Mouse (Mus musculus): Measurements from ENCODE around the gene Dhh. TPM values are rescaled to one million over a fixed set of nuclear protein-coding genes. Genes with fewer than 3 reads are reported as not detected.

The Dhh gene
- 2.0 and 2.5 TPM in 2 replicates for polyA plus RNA-seq (2015; fragmentation: Nextera tagmentation; extraction: Ambion mirVana)

DNA sequence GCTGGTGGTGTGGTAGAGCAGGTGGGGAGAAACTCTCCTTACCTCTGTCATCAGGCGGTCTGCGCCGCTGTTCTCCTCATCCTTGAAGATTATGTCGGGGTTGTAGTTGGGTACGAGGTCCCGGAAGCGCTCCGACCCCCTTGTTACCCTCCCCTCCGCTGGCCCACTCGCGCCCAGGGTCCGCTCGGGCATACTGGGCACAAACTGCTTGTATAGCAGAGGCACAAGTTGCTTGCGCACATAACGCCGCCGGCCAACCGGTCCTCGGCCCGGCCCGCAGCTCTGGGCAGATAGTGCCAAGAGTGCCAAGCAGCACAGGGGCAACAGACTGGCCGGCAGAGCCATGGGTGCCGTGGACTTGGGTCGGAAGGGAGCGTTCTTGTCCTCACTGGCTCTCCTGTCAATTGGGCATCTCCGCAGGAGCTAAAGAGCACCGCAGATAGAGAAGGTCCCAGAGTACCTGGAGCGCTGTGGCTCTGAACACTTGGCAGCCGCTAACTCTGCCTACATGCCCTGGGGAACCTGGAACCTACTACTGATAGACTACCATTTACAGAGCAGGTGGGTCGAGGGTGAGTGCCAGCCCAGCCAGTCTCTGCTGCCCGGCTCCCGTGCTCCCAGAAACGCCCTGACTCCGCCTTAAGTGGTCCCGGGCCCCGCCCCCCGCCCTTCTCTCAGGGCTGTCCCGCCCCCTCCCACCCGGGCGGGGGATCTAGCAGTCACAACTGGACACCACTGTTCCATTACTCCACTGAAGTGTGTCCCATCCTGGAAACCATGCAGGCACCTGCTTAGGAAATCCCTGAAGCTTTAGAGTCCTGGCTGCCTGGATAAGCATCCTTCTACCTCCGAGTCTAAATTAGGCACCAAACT lies at the start of gene Dhh:
TSS of gene Dhh (minus strand) at position 613 of the 873 bp plus-strand sequence.
- Histone ChIP-seq H3K4me3 (ENCODE audit: low read length) (peak within 1 kb of the TSS; percentile 41), H3K4me2 (ENCODE audit: low read depth, low read length) (peak within 1 kb of the TSS; percentile 60), H3K4me1 (ENCODE audit: control insufficient read depth, insufficient read depth, low read length) (peaks cover 33% of the 10 kb centered on the region), H3K27ac (ENCODE audit: low read length) (no peak within 1 kb of the TSS), H3K9me3 (replicated peaks; ENCODE audit: control insufficient read depth, low read length) (no peaks in the 10 kb centered on the region), H3K9ac (ENCODE audit: low read length) (peak within 1 kb of the TSS; percentile 11), H3K36me3 (ENCODE audit: control insufficient read depth, insufficient read depth) (no peaks in the 10 kb centered on the region; the same call in 1 of the 2 replicates), H3K27me3 (ENCODE audit: control insufficient read depth, insufficient read depth, low read length) (peaks cover 61% of the 10 kb centered on the region)
- ATAC-seq (replicated peaks; ENCODE audit: extremely low read depth, insufficient read depth, low FRiP score), result 0 out of 2 replicates have a peak, but pooled peaks have one; percentile 12
- WGBS, result 3% methylated on average over 41 of the region's 41 CpGs

DNA sequence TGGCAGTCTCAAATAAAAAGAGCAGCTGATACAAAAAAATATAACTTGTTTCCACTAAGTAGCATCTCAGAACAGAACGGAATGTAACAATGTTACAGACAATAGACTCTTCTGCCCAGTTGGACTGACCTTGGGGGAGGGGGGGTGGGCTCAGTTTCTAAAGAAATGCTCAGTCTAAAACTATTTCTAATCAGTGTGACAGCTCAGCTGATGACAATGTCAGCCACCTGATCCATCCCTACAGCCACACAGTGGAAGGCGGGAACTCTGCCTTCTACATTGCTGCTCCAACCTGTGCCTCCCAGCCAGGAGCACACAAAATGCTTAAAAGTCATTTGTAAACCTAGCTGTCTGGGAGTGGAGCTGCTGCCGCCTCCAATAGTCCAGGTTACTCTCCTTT lies 49.5 kb upstream of the Dhh start:
- 0 out of 2 replicates have a peak, but pooled peaks cover 4% of the 10 kb centered on the region for H3K36me3 ChIP-seq (ENCODE audit: control insufficient read depth, insufficient read depth)
- H3K4me2 ChIP-seq (ENCODE audit: low read depth, low read length), result no peak overlapping the region
- 51% methylated on average over 3 of the region's 3 CpGs for WGBS
- no peak overlapping the region for H3K4me3 ChIP-seq (ENCODE audit: low read length)
- H3K27ac ChIP-seq (ENCODE audit: low read length), result no peak overlapping the region
- H3K4me1 ChIP-seq (ENCODE audit: control insufficient read depth, insufficient read depth, low read length), result peaks cover 7% of the 10 kb centered on the region
- H3K27me3 ChIP-seq (ENCODE audit: control insufficient read depth, insufficient read depth, low read length), result no peaks in the 10 kb centered on the region
- H3K9me3 ChIP-seq (replicated peaks; ENCODE audit: control insufficient read depth, low read length), result no peaks in the 10 kb centered on the region; the same call in 1 of the 2 replicates
- no peak for ATAC-seq (replicated peaks; ENCODE audit: extremely low read depth, insufficient read depth, low FRiP score)
- no peak overlapping the region for H3K9ac ChIP-seq (ENCODE audit: low read length)

DNA sequence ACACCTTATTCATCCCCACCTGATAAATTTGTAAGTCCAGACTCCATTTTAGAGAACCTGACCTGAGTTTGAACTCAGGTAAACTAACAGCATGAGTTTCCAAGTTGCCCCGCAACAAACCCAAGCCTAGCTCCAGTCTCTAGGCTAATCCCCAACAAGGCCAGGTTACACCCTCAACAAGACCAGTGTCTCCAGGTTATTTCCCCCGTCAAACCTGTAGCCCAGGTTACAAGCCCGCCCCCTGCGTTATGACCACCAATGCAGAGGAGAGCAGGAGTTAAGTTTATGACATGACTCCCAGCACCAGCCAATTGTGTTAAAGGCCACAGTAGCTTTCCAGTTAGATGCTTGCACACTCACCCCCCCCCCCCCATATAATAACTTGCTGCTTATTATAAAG lies 44.8 kb upstream of the Dhh start:
- Histone ChIP-seq H3K9me3 (replicated peaks; ENCODE audit: control insufficient read depth, low read length) (no peaks in the 10 kb centered on the region; the same call in 1 of the 2 replicates), H3K4me1 (ENCODE audit: control insufficient read depth, insufficient read depth, low read length) (no peaks in the 10 kb centered on the region), H3K9ac (ENCODE audit: low read length) (no peak overlapping the region), H3K27ac (ENCODE audit: low read length) (no peak overlapping the region), H3K4me2 (ENCODE audit: low read depth, low read length) (no peak overlapping the region), H3K4me3 (ENCODE audit: low read length) (no peak overlapping the region), H3K36me3 (ENCODE audit: control insufficient read depth, insufficient read depth) (no peaks in the 10 kb centered on the region), H3K27me3 (ENCODE audit: control insufficient read depth, insufficient read depth, low read length) (no peaks in the 10 kb centered on the region)
- ATAC-seq (replicated peaks; ENCODE audit: extremely low read depth, insufficient read depth, low FRiP score), result no peak
- 80% methylated on average over 4 of the region's 4 CpGs for WGBS

DNA sequence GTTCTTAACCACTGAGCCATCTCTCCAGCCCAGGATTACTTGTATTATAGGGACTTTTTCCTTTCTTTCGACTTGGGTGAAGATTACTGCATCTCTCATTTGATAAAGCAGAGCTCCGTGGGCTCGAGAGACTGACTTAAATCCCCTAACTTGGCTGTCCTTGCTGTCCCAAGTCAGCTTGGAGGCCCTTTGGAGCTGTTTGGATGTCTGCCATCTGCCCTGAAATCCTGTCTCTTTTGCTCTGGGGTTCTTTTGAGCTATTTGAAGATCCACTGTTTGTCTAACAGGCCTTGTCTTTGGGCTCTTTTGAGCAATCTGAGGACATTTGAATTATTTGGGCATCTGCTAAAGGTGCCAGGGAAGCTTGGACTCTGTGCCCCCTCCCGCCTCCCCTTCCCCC lies 43.7 kb upstream of the Dhh start:
- Histone ChIP-seq H3K4me2 (ENCODE audit: low read depth, low read length) (no peak overlapping the region), H3K27me3 (ENCODE audit: control insufficient read depth, insufficient read depth, low read length) (no peaks in the 10 kb centered on the region), H3K9me3 (replicated peaks; ENCODE audit: control insufficient read depth, low read length) (no peaks in the 10 kb centered on the region; the same call in 1 of the 2 replicates), H3K4me1 (ENCODE audit: control insufficient read depth, insufficient read depth, low read length) (no peaks in the 10 kb centered on the region), H3K27ac (ENCODE audit: low read length) (no peak overlapping the region), H3K36me3 (ENCODE audit: control insufficient read depth, insufficient read depth) (no peaks in the 10 kb centered on the region), H3K4me3 (ENCODE audit: low read length) (no peak overlapping the region), H3K9ac (ENCODE audit: low read length) (no peak overlapping the region)
- 61% methylated on average over 4 of the region's 4 CpGs for WGBS
- no peak for ATAC-seq (replicated peaks; ENCODE audit: extremely low read depth, insufficient read depth, low FRiP score)

DNA sequence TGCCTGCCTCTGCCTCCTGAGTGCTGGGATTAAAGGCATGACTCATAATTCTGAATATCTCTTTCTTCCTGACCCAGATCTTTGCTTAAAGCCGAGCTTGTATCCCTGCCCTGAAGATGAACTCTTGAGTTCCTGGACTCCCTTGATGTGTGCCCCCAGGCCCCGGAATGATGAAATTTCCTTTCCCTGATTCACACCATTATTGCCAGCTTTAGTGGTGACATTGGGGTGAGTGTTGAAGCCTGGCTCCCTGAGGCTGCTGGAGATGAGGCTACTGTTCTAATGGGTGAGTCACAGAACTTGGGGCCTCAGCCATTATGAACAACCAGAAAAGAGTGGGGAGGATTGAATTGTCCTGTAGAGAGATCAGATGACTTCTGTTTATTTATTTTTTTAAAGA lies 43.2 kb upstream of the Dhh start:
- Histone ChIP-seq H3K9me3 (replicated peaks; ENCODE audit: control insufficient read depth, low read length) (no peaks in the 10 kb centered on the region; the same call in 1 of the 2 replicates), H3K4me1 (ENCODE audit: control insufficient read depth, insufficient read depth, low read length) (no peaks in the 10 kb centered on the region), H3K36me3 (ENCODE audit: control insufficient read depth, insufficient read depth) (no peaks in the 10 kb centered on the region), H3K9ac (ENCODE audit: low read length) (no peak overlapping the region), H3K27ac (ENCODE audit: low read length) (no peak overlapping the region), H3K27me3 (ENCODE audit: control insufficient read depth, insufficient read depth, low read length) (no peaks in the 10 kb centered on the region), H3K4me3 (ENCODE audit: low read length) (no peak overlapping the region), H3K4me2 (ENCODE audit: low read depth, low read length) (no peak overlapping the region)
- 69% methylated on average over 2 of the region's 2 CpGs for WGBS
- no peak for ATAC-seq (replicated peaks; ENCODE audit: extremely low read depth, insufficient read depth, low FRiP score)

DNA sequence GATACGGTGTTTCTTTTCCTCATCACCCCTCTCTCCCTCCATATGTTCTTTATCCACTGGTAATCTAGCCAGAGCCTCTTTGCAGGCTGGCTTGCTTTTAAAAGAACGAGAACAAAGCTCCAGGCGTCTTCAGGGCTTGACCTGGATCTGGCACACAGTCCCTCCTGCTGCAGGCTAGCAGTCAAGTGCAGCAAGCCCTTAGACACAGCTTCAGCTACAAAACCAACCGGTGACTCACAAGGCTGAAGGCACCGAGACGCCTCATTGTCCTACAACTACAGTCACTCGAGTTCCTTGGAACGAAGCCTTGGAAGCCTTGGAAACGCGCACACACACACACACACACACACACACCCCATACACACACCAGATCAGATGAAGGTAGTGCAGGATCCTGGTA lies 42.5 kb upstream of the Dhh start:
- no peak for ATAC-seq (replicated peaks; ENCODE audit: extremely low read depth, insufficient read depth, low FRiP score)
- Histone ChIP-seq H3K27me3 (ENCODE audit: control insufficient read depth, insufficient read depth, low read length) (no peaks in the 10 kb centered on the region), H3K4me2 (ENCODE audit: low read depth, low read length) (no peak overlapping the region), H3K9me3 (replicated peaks; ENCODE audit: control insufficient read depth, low read length) (no peaks in the 10 kb centered on the region; the same call in 1 of the 2 replicates), H3K27ac (ENCODE audit: low read length) (no peak overlapping the region), H3K9ac (ENCODE audit: low read length) (no peak overlapping the region), H3K4me1 (ENCODE audit: control insufficient read depth, insufficient read depth, low read length) (peaks cover 2% of the 10 kb centered on the region), H3K4me3 (ENCODE audit: low read length) (no peak overlapping the region), H3K36me3 (ENCODE audit: control insufficient read depth, insufficient read depth) (no peaks in the 10 kb centered on the region)
- 78% methylated on average over 10 of the region's 10 CpGs for WGBS

DNA sequence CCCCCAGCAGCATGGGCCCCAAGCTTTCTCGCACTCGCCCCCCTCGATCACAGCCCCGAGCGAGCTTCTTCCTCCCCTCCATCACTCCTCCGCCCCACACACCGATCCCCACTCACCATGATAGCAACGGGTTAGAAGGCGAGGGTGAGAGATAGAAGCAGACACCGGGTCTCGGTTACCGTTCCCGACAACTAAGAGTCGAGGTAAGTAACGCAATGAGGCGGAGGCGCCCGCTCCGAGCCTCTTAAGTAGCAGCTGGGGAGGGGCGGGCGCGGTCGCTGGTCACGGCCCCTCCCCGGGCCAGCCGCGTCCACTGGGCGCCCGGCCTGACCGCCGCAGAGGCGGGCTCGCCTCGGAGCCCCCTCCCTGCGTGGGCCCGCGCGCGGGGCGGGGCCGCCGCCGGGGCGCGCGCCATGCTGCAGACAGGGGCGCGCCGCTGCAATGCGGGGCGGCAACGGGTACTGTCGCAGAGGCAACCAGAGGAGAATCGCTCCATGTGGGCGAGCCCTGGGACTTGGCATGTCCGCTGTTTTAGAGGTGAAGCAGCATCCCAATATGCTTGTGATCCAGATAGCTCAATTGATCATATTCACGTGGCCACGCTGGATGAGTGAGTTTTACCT lies 36.0 kb upstream of the Dhh start, which contains the start of gene Tuba1b:
TSS of gene Tuba1b (minus strand) at position 349 of the 623 bp plus-strand sequence.
- H3K4me2 ChIP-seq (ENCODE audit: low read depth, low read length), result peak within 1 kb of the TSS; percentile 94
- no peaks in the 10 kb centered on the region for H3K27me3 ChIP-seq (ENCODE audit: control insufficient read depth, insufficient read depth, low read length)
- under 1% methylated on average over 56 of the region's 58 CpGs for WGBS
- H3K36me3 ChIP-seq (ENCODE audit: control insufficient read depth, insufficient read depth), result peaks cover 9% of the 10 kb centered on the region
- H3K4me3 ChIP-seq (ENCODE audit: low read length), result peak within 1 kb of the TSS; percentile 87
- H3K9me3 ChIP-seq (replicated peaks; ENCODE audit: control insufficient read depth, low read length), result no peaks in the 10 kb centered on the region
- ATAC-seq (replicated peaks; ENCODE audit: extremely low read depth, insufficient read depth, low FRiP score), result peak; percentile 96
- H3K9ac ChIP-seq (ENCODE audit: low read length), result peak within 1 kb of the TSS; percentile 97
- H3K4me1 ChIP-seq (ENCODE audit: control insufficient read depth, insufficient read depth, low read length), result peaks cover 15% of the 10 kb centered on the region
- peak within 1 kb of the TSS; percentile 99 for H3K27ac ChIP-seq (ENCODE audit: low read length)

DNA sequence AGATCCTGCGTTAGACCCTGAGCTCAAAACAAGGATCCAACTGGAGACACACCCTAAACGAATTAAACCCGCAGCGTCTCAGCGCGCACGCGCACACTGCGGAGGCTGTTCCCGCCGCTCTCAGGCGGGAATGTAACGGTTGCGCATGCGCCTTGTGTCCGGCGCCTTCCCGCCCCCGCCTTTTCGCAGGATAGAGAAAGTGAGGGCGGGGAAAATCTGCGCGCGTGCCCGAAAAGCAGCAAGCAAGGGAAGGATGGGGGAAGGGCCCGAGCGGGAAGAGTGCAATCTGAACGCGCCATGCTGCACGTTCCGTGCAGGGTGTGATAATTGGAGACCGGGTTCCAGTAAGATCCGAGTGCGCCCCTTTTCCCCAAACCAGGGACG lies 35.5 kb upstream of the Dhh start:
- H3K36me3 ChIP-seq (ENCODE audit: control insufficient read depth, insufficient read depth), result peaks cover 9% of the 10 kb centered on the region
- ATAC-seq (replicated peaks; ENCODE audit: extremely low read depth, insufficient read depth, low FRiP score), result peak; percentile 78
- peak overlapping the region; percentile 87 for H3K4me3 ChIP-seq (ENCODE audit: low read length)
- peaks cover 18% of the 10 kb centered on the region for H3K4me1 ChIP-seq (ENCODE audit: control insufficient read depth, insufficient read depth, low read length)
- peak overlapping the region; percentile 94 for H3K4me2 ChIP-seq (ENCODE audit: low read depth, low read length)
- peak overlapping the region; percentile 97 for H3K9ac ChIP-seq (ENCODE audit: low read length)
- H3K27me3 ChIP-seq (ENCODE audit: control insufficient read depth, insufficient read depth, low read length), result no peaks in the 10 kb centered on the region
- H3K9me3 ChIP-seq (replicated peaks; ENCODE audit: control insufficient read depth, low read length), result no peaks in the 10 kb centered on the region
- H3K27ac ChIP-seq (ENCODE audit: low read length), result peak overlapping the region; percentile 99
- WGBS, result under 1% methylated on average over 35 of the region's 35 CpGs

All from heart, embryonic 16.5 days (tissue).